Mouse (Mus musculus) midbrain, embryonic 13.5 days (tissue): ENCODE results near the gene Dnaaf2. TPM values are rescaled to one million over a fixed set of nuclear protein-coding genes. Genes with fewer than 3 reads are reported as not detected.
A peak's percentile ranks its signal among the peaks of the same experiment; 100 is the strongest.
"Not testable (repeated sequence)": the region's sequence is repeated elsewhere in the genome, so short reads cannot be mapped to it uniquely, and the experiment has no call there.

Experiments used
- ATAC-seq: fragments of 200-750 bp; cut with Nextera tagmentation; 2 replicates; pipeline ENCODE4 v1.8.0; 2017; ENCODE audit warnings: mild to moderate bottlenecking, moderate TSS enrichment, moderate library complexity
- H3K27ac ChIP-seq: fragments of 300-500 bp; sonication (generic); 2 replicates; pipeline ENCODE4 v1.5.1; 2015; ENCODE audit warnings: inconsistent platforms, mild to moderate bottlenecking, moderate library complexity
- H3K27me3 ChIP-seq: fragments of 300-500 bp; sonication (generic); 2 replicates; pipeline ENCODE4 v1.6.1; 2015; ENCODE audit warnings: mild to moderate bottlenecking, inconsistent platforms
- H3K36me3 ChIP-seq: fragments of 300-500 bp; sonication (generic); 2 replicates; pipeline ENCODE4 v1.6.1; 2015; ENCODE audit warnings: mild to moderate bottlenecking, inconsistent platforms
- H3K4me1 ChIP-seq: fragments of 300-500 bp; sonication (generic); replicated peaks from 2 replicates; pipeline ENCODE4 v1.6.1; 2015; ENCODE audit warnings: inconsistent platforms
- H3K4me2 ChIP-seq: fragments of 300-500 bp; sonication (generic); replicated peaks from 2 replicates; pipeline ENCODE4 v1.6.1; 2015; ENCODE audit warnings: moderate library complexity, mild to moderate bottlenecking, inconsistent platforms
- H3K4me3 ChIP-seq: fragments of 300-500 bp; sonication (generic); replicated peaks from 2 replicates; pipeline ENCODE4 v1.5.1; 2015; ENCODE audit warnings: mild to moderate bottlenecking, inconsistent platforms
- H3K9ac ChIP-seq: fragments of 300-500 bp; sonication (generic); replicated peaks from 2 replicates; pipeline ENCODE4 v1.6.1; 2015; ENCODE audit warnings: mild to moderate bottlenecking, inconsistent platforms
- H3K9me3 ChIP-seq: fragments of 300-500 bp; sonication (generic); 2 replicates; pipeline ENCODE4 v1.6.1; 2016; ENCODE audit warnings: mild to moderate bottlenecking, inconsistent platforms
- WGBS: fragments of 180-500 bp; shearing (Covaris S2); methylation state at CpG from one replicate; pipeline ENCODE4 v1.1.7; 2015; 5-methylcytosine and 5-hydroxymethylcytosine counted together
- polyA plus RNA-seq: library from polyadenylated mRNA; unstranded; fragments of >200 nt; fragmentation: Nextera tagmentation; extraction: Ambion mirVana; gene quantifications from 2 replicates; pipeline ENCODE4 v1.2.1, GENCODE M21; 2015

Gene Dnaaf2
- polyA plus RNA-seq, 1 experiment from 2014 or later, result 8.9 TPM

- no peak overlapping the region for H3K4me2 ChIP-seq
- WGBS, result 81% methylated on average over 3 of the region's 3 CpGs
- H3K4me3 ChIP-seq, result no peak overlapping the region
- H3K27me3 ChIP-seq, result no peaks in the 10 kb centered on the region
- ATAC-seq, result no peak
- H3K36me3 ChIP-seq, result peaks cover 9% of the 10 kb centered on the region; the same call in 1 of the 2 replicates
- H3K9me3 ChIP-seq, result no peaks in the 10 kb centered on the region
- H3K9ac ChIP-seq, result no peak overlapping the region
- no peak overlapping the region for H3K27ac ChIP-seq
- H3K4me1 ChIP-seq, result no peaks in the 10 kb centered on the region
Observed at GRCm38 (mm10) chr12:69177526-69177925, 20.7 kb downstream of the Dnaaf2 start.

GRCm38 (mm10) chr12:69175975-69176374 lies 22.3 kb downstream of the Dnaaf2 start:
- no peak overlapping the region for H3K9ac ChIP-seq
- H3K9me3 ChIP-seq, result no peaks in the 10 kb centered on the region
- no peaks in the 10 kb centered on the region for H3K27me3 ChIP-seq
- H3K4me2 ChIP-seq, result no peak overlapping the region
- no peaks in the 10 kb centered on the region for H3K4me1 ChIP-seq
- peaks cover 2% of the 10 kb centered on the region; the same call in 1 of the 2 replicates for H3K36me3 ChIP-seq
- H3K27ac ChIP-seq, result no peak overlapping the region
- WGBS, result 93% methylated on average over 3 of the region's 3 CpGs
- no peak for ATAC-seq
- H3K4me3 ChIP-seq, result no peak overlapping the region

GRCm38 (mm10) chr12:69171307-69171706 lies 26.9 kb downstream of the Dnaaf2 start:
- Histone ChIP-seq H3K4me1 (peaks cover 16% of the 10 kb centered on the region), H3K9ac (no peak overlapping the region), H3K27ac (no peak overlapping the region), H3K36me3 (no peaks in the 10 kb centered on the region), H3K4me3 (no peak overlapping the region), H3K27me3 (no peaks in the 10 kb centered on the region), H3K4me2 (no peak overlapping the region), H3K9me3 (no peaks in the 10 kb centered on the region)
- no peak for ATAC-seq
- WGBS, result 97% methylated on average over 2 of the region's 2 CpGs

GRCm38 (mm10) chr12:69168461-69169106 lies 29.6 kb downstream of the Dnaaf2 start, which contains the start of gene Lrr1:
Lrr1 (plus strand) TSS chr12:69168814.
- Histone ChIP-seq H3K4me2 (peak within 1 kb of the TSS; percentile 96), H3K9me3 (no peaks in the 10 kb centered on the region), H3K36me3 (no peaks in the 10 kb centered on the region), H3K27me3 (no peaks in the 10 kb centered on the region), H3K9ac (peak within 1 kb of the TSS; percentile 65), H3K4me1 (peaks cover 16% of the 10 kb centered on the region), H3K4me3 (peak within 1 kb of the TSS; percentile 66), H3K27ac (peak within 1 kb of the TSS; percentile 71)
- ATAC-seq, result peak; percentile 96
- WGBS, result 0% methylated on average over 40 of the region's 40 CpGs

- H3K36me3 ChIP-seq, result no peaks in the 10 kb centered on the region
- peak overlapping the region; percentile 66 for H3K4me3 ChIP-seq
- H3K9ac ChIP-seq, result peak overlapping the region; percentile 65
- ATAC-seq, result peak; percentile 78
- peaks cover 16% of the 10 kb centered on the region for H3K4me1 ChIP-seq
- H3K9me3 ChIP-seq, result no peaks in the 10 kb centered on the region
- no peaks in the 10 kb centered on the region for H3K27me3 ChIP-seq
- H3K4me2 ChIP-seq, result peak overlapping the region; percentile 96
- peak overlapping the region; percentile 71 for H3K27ac ChIP-seq
- 7% methylated on average over 18 of the region's 18 CpGs for WGBS
Observed at GRCm38 (mm10) chr12:69167656-69168460, 30.4 kb downstream of the Dnaaf2 start.

GRCm38 (mm10) chr12:69166861-69167581 lies 31.2 kb downstream of the Dnaaf2 start:
- Histone ChIP-seq H3K4me1 (peaks cover 16% of the 10 kb centered on the region), H3K4me2 (0 out of 2 replicates have a peak overlapping the region, but pooled peaks have one; percentile 96)
- ATAC-seq, H3K27me3 ChIP-seq, H3K9ac ChIP-seq, H3K36me3 ChIP-seq, H3K27ac ChIP-seq, H3K4me3 ChIP-seq, H3K9me3 ChIP-seq: not testable (repeated sequence)
- 69% methylated on average over 8 of the region's 8 CpGs for WGBS

- H3K27me3 ChIP-seq, result no peaks in the 10 kb centered on the region
- no peak overlapping the region for H3K4me3 ChIP-seq
- no peak overlapping the region for H3K4me2 ChIP-seq
- H3K4me1 ChIP-seq, result peaks cover 16% of the 10 kb centered on the region
- H3K36me3 ChIP-seq, result no peaks in the 10 kb centered on the region
- H3K27ac ChIP-seq, result no peak overlapping the region
- no peak for ATAC-seq
- no peaks in the 10 kb centered on the region for H3K9me3 ChIP-seq
- 63% methylated on average over 3 of the region's 3 CpGs for WGBS
- no peak overlapping the region for H3K9ac ChIP-seq
Observed at GRCm38 (mm10) chr12:69164904-69165303, 33.3 kb downstream of the Dnaaf2 start.

GRCm38 (mm10) chr12:69163586-69163985 lies 34.6 kb downstream of the Dnaaf2 start:
- H3K9me3 ChIP-seq, H3K4me2 ChIP-seq, H3K27ac ChIP-seq, H3K4me3 ChIP-seq, ATAC-seq, H3K9ac ChIP-seq, H3K27me3 ChIP-seq, H3K36me3 ChIP-seq, H3K4me1 ChIP-seq: not testable (repeated sequence)
- 78% methylated on average over 4 of the region's 4 CpGs for WGBS

GRCm38 (mm10) chr12:69160677-69161076 lies 37.6 kb downstream of the Dnaaf2 start:
- not testable (repeated sequence) for H3K4me2 ChIP-seq, H3K27me3 ChIP-seq, ATAC-seq, H3K27ac ChIP-seq, H3K9me3 ChIP-seq, H3K4me3 ChIP-seq, H3K9ac ChIP-seq
- WGBS, result 74% methylated on average over 2 of the region's 2 CpGs
- H3K36me3 ChIP-seq, result peaks cover 19% of the 10 kb centered on the region
- peaks cover 12% of the 10 kb centered on the region for H3K4me1 ChIP-seq

- H3K9ac ChIP-seq, result no peak overlapping the region
- no peaks in the 10 kb centered on the region for H3K9me3 ChIP-seq
- ATAC-seq, result no peak
- peak overlapping the region; percentile 65; the same call in 1 of the 2 replicates for H3K4me3 ChIP-seq
- H3K4me2 ChIP-seq, result no peak overlapping the region
- WGBS, result 4% methylated on average over 9 of the region's 9 CpGs
- peaks cover 27% of the 10 kb centered on the region for H3K36me3 ChIP-seq
- H3K4me1 ChIP-seq, result peaks cover 12% of the 10 kb centered on the region
- H3K27ac ChIP-seq, result no peak overlapping the region; the same call in none of the 2 replicates
- H3K27me3 ChIP-seq, result no peaks in the 10 kb centered on the region
Observed at GRCm38 (mm10) chr12:69159578-69159940, 38.7 kb downstream of the Dnaaf2 start.

GRCm38 (mm10) chr12:69158765-69159577 lies 39.3 kb downstream of the Dnaaf2 start, which contains the start of gene Rps29:
Rps29 (minus strand) TSS chr12:69159186.
- H3K27me3 ChIP-seq, H3K9me3 ChIP-seq: not testable (repeated sequence)
- Histone ChIP-seq H3K4me1 (peaks cover 12% of the 10 kb centered on the region), H3K36me3 (peaks cover 27% of the 10 kb centered on the region), H3K27ac (peak within 1 kb of the TSS; percentile 91), H3K9ac (peak within 1 kb of the TSS; percentile 91), H3K4me3 (peak within 1 kb of the TSS; percentile 65), H3K4me2 (peak within 1 kb of the TSS; percentile 74)
- WGBS, result under 1% methylated on average over 54 of the region's 68 CpGs
- ATAC-seq, result peak; percentile 99
